Mouse (Mus musculus) leukemia stem cell, adult 10-12 weeks (primary cell): Measurements from ENCODE around the gene Scarb1. TPM values are rescaled to one million over a fixed set of nuclear protein-coding genes. Genes with fewer than 3 reads are reported as not detected.

Source experiments
- polyA plus RNA-seq: library from polyadenylated mRNA; stranded (reverse); fragments of >175 nt; gene quantifications from 2 replicates; pipeline ENCODE4 v1.2.3, GENCODE M21; 2012; ENCODE audit warnings: low replicate concordance

Scarb1 gene
- 42.3 and 99.0 TPM in 2 replicates for polyA plus RNA-seq

GRCm38 (mm10) chr5:125340547-125341262, at the start of gene Scarb1:
TSS of gene Scarb1 (minus strand) at chr5:125341094.

GRCm38 (mm10) chr5:125389579-125390441, 48.9 kb upstream of the Scarb1 start, which contains the start of gene Ubc:
TSS of gene Ubc (minus strand) at chr5:125390202.

GRCm38 (mm10) chr5:125389131-125389578, 48.3 kb upstream of the Scarb1 start, which contains the start of gene Gm10382:
TSS of gene Gm10382 (plus strand) at chr5:125389322.

Other genes starting within 250 kb of the Scarb1 start
- 199 and 361 TPM in 2 replicates for gene Ncor2, start 161.9 kb downstream of the Scarb1 start, polyA plus RNA-seq
- 0.28 and 0.48 TPM in 2 replicates for gene Gm10382, start 48.2 kb upstream of the Scarb1 start, polyA plus RNA-seq
- gene Ubc, start 49.1 kb upstream of the Scarb1 start, polyA plus RNA-seq = 47.9 and 121 TPM in 2 replicates
- 42.3 and 139 TPM in 2 replicates for gene Dhx37, start 93.0 kb upstream of the Scarb1 start, polyA plus RNA-seq
- 25.4 and 28.0 TPM in 2 replicates for gene Bri3bp, start 100.5 kb upstream of the Scarb1 start, polyA plus RNA-seq
- 11.7 and 12.2 TPM in 2 replicates for gene Aacs, start 134.7 kb upstream of the Scarb1 start, polyA plus RNA-seq
- gene Tmem132b, start 190.7 kb upstream of the Scarb1 start, polyA plus RNA-seq = not detected in 2 replicates